8 mouse cellular contexts compared by ENCODE assay signal in genomic region chr2:22774181-22774751, GRCm38 (mm10). TPM values are rescaled to one million over a fixed set of nuclear protein-coding genes. Genes with fewer than 3 reads are reported as not detected.
DNase-seq lines count a peak whose midpoint lies in the region; ATAC-seq lines count a peak whose summit lies in the region.

No protein-coding gene starts in this region.

- H3K4me2 ChIP-seq in heart, embryonic 15.5 days = peak overlapping the region; percentile 87
- peak overlapping the region; percentile 94 for H3K4me2 ChIP-seq in liver, embryonic 13.5 days

- peak overlapping the region; percentile 23; the same call in 1 of the 2 replicates for H3K9ac ChIP-seq in heart, embryonic 15.5 days
- H3K9ac ChIP-seq in liver, embryonic 13.5 days = peak overlapping the region; percentile 80

- peak overlapping the region; percentile 55 for H3K4me3 ChIP-seq in forebrain, embryonic 10.5 days
- peak overlapping the region; percentile 50 for H3K4me3 ChIP-seq in heart, embryonic 15.5 days
- peak overlapping the region; percentile 70 for H3K4me3 ChIP-seq in liver, embryonic 13.5 days (replicated peaks)

- no peaks in the 10 kb centered on the region for H3K9me3 ChIP-seq in forebrain, embryonic 10.5 days
- no peaks in the 10 kb centered on the region for H3K9me3 ChIP-seq in heart, embryonic 15.5 days (replicated peaks)
- H3K9me3 ChIP-seq in liver, embryonic 13.5 days (replicated peaks) = no peaks in the 10 kb centered on the region

- peaks cover 18% of the 10 kb centered on the region for H3K4me1 ChIP-seq in forebrain, embryonic 10.5 days
- H3K4me1 ChIP-seq in heart, embryonic 15.5 days (replicated peaks) = peaks cover 8% of the 10 kb centered on the region
- H3K4me1 ChIP-seq in liver, embryonic 13.5 days (replicated peaks) = peaks cover 52% of the 10 kb centered on the region

- peak; percentile 36 to 74 for DNase-seq in urinary bladder, adult 18-20 months (ENCODE audit: low spot score in 2 of 2)
- DNase-seq in urinary bladder, postnatal 10 days (ENCODE audit: low spot score) = no peak
- DNase-seq in forebrain, embryonic 10.5 days (ENCODE audit: extremely low spot score, low spot score) = peak; percentile 42
- DNase-seq in kidney, postnatal 25 days = peak; percentile 37 to 58
- peak; percentile 66 for DNase-seq in liver, embryonic 13.5 days
- DNase-seq in naive thymus-derived CD4-positive, alpha-beta T cell, adult 2 months (ENCODE audit: low read depth) = peak; percentile 86
- peak; percentile 86 for DNase-seq in splenic B cell, adult 2 months (ENCODE audit: low read depth, low spot score)

- peak; percentile 73 for ATAC-seq in heart, embryonic 15.5 days (replicated peaks; ENCODE audit: insufficient number of reproducible peaks, insufficient read depth, low FRiP score, low read depth)
- peak; percentile 88 for ATAC-seq in liver, embryonic 13.5 days (ENCODE audit: low read depth)

- no peaks in the 10 kb centered on the region for H3K36me3 ChIP-seq in forebrain, embryonic 10.5 days (replicated peaks)
- no peaks in the 10 kb centered on the region for H3K36me3 ChIP-seq in heart, embryonic 15.5 days
- no peaks in the 10 kb centered on the region for H3K36me3 ChIP-seq in liver, embryonic 13.5 days
- H3K36me3 ChIP-seq in splenic B cell, adult 2 months (ENCODE audit: control insufficient read depth, insufficient read depth, low read length, poor library complexity, severe bottlenecking) = no peaks in the 10 kb centered on the region

- under 1% methylated on average over 26 of the region's 28 CpGs for WGBS in forebrain, embryonic 10.5 days
- under 1% methylated on average over 28 of the region's 28 CpGs for WGBS in heart, embryonic 15.5 days
- WGBS in liver, embryonic 13.5 days (ENCODE audit: insufficient replicate concordance) = under 1% methylated on average over 26 of the region's 28 CpGs

- H3K27ac ChIP-seq in forebrain, embryonic 10.5 days = peak overlapping the region; percentile 78
- peak overlapping the region; percentile 54 for H3K27ac ChIP-seq in heart, embryonic 15.5 days
- peak overlapping the region; percentile 79 for H3K27ac ChIP-seq in liver, embryonic 13.5 days

- H3K27me3 ChIP-seq in forebrain, embryonic 10.5 days (ENCODE audit: poor library complexity, severe bottlenecking) = peaks cover 36% of the 10 kb centered on the region
- 0 out of 2 replicates have a peak, but pooled peaks cover 4% of the 10 kb centered on the region for H3K27me3 ChIP-seq in heart, embryonic 15.5 days
- H3K27me3 ChIP-seq in liver, embryonic 13.5 days = no peaks in the 10 kb centered on the region
- no peaks in the 10 kb centered on the region for H3K27me3 ChIP-seq in splenic B cell, adult 2 months (ENCODE audit: control insufficient read depth, insufficient read depth, low read length, poor library complexity, severe bottlenecking)

RNA-seq across cellular contexts. Expression of gene Apbb1ip, which starts 0.4 kb away (rescaled TPM):
- polyA plus RNA-seq in forebrain, embryonic 10.5 days (2016; fragmentation: Nextera tagmentation; extraction: Ambion mirVana) = 0.70 and 0.95 TPM in 2 replicates
- 1.9 and 4.0 TPM in 2 replicates for polyA plus RNA-seq in heart, embryonic 15.5 days (2015; fragmentation: Nextera tagmentation; extraction: Ambion mirVana)
- polyA plus RNA-seq in liver, embryonic 13.5 days (2015; fragmentation: Nextera tagmentation; extraction: Ambion mirVana) = 15.1 and 17.2 TPM in 2 replicates
